Mouse (Mus musculus) skeletal muscle tissue, adult 2 months (tissue): ENCODE data around the gene Vmn1r49.
"Not testable (repeated sequence)": the region's sequence is repeated elsewhere in the genome, so short reads cannot be mapped to it uniquely, and the experiment has no call there.

ENCODE experiments used
- DNase-seq: peaks from one replicate; pipeline ENCODE4 v3.0.0-alpha.2; 2012; ENCODE audit warnings: low read depth, low spot score

Vmn1r49 gene

GRCm38 (mm10) chr6:90078406-90078805, at the start of gene Vmn1r49:
TSS of gene Vmn1r49 (minus strand) at chr6:90078506.
- no peak for DNase-seq

GRCm38 (mm10) chr6:90122296-90122695, 44.0 kb upstream of the Vmn1r49 start, which contains the start of gene Vmn1r51:
TSS of gene Vmn1r51 (plus strand) at chr6:90122596.
- DNase-seq, result not testable (repeated sequence)

- no peak for DNase-seq
Observed at GRCm38 (mm10) chr6:90101130-90101529, 22.8 kb upstream of the Vmn1r49 start, which contains the start of gene Vmn1r50. TSS of gene Vmn1r50 (plus strand) at chr6:90101430.

- DNase-seq, result no peak
Observed at GRCm38 (mm10) chr6:90100566-90100965, 22.3 kb upstream of the Vmn1r49 start.

GRCm38 (mm10) chr6:90036741-90037140, 41.6 kb downstream of the Vmn1r49 start, which contains the start of gene Vmn1r48:
TSS of gene Vmn1r48 (minus strand) at chr6:90036841.
- DNase-seq, result not testable (repeated sequence)
